Mouse (Mus musculus): ENCODE measurements around the gene B230217C12Rik. TPM values are rescaled to one million over a fixed set of nuclear protein-coding genes. Genes with fewer than 3 reads are reported as not detected.
A peak's percentile ranks its signal among the peaks of the same experiment; 100 is the strongest.

The B230217C12Rik gene
- polyA plus RNA-seq, 1 experiment from 2014 or later, result 15.1 TPM

DNA sequence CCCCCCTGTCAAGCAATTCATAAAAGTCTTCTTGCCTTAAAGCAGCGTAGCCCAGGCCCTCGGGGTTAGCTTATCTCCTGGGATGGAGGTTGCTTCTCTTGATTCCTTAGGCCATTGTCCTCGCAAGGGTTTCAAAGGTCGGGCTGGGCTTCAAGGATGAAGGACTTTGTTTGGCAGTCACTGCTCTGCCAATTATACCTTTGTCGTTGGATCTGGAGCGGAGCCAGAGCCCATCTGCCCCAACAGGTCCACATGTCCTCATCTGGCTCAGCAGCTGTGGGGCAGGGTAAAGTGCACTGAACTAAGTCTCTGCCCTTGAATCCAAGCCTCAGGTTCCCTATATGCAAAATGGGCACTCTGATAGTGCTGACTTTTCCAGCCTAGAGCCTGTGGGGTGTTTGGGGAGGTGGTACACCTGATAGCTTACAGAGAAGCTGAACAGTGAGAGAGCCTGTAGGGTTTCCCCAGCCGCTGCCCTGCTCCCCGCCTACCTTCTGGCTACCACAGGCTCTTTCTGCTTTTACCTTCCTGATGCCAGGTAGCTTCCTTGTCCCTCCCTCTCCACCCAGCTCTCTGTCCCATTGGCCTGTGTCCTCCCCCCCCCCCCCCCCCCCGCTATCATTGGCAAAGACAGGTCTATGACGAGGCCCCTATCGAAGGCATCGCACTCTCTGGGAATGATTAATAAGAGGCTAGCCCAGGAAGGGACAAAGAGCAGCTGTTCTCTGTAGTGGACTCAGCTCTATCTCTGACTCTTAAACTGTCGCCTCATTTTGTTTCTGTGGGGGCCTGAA, 28.8 kb upstream of the B230217C12Rik start:
- WGBS, result 24% methylated on average over 12 of the region's 13 CpGs
- peak; percentile 36 for ATAC-seq (ENCODE audit: low FRiP score)
- Histone ChIP-seq H3K4me2 (peak overlapping the region; percentile 49), H3K4me1 (peaks cover 96% of the 10 kb centered on the region), H3K36me3 (replicated peaks) (peaks cover 46% of the 10 kb centered on the region), H3K9me3 (no peaks in the 10 kb centered on the region), H3K27ac (peak overlapping the region; percentile 93), H3K9ac (peak overlapping the region; percentile 44), H3K4me3 (replicated peaks) (peak overlapping the region; percentile 15; the same call in 1 of the 2 replicates), H3K27me3 (no peaks in the 10 kb centered on the region)

- Histone ChIP-seq H3K36me3 (replicated peaks) (peaks cover 39% of the 10 kb centered on the region), H3K9ac (peak overlapping the region; percentile 44), H3K4me2 (peak overlapping the region; percentile 49), H3K27me3 (no peaks in the 10 kb centered on the region), H3K4me3 (replicated peaks) (peak overlapping the region; percentile 15), H3K27ac (peak overlapping the region; percentile 93), H3K4me1 (peaks cover 98% of the 10 kb centered on the region), H3K9me3 (no peaks in the 10 kb centered on the region)
- WGBS, result 21% methylated on average over 3 of the region's 3 CpGs
- peak; percentile 89 for ATAC-seq (ENCODE audit: low FRiP score)
Observed at GRCm38 (mm10) chr11:97812491-97812921, 28.1 kb upstream of the B230217C12Rik start.

- Histone ChIP-seq H3K4me1 (peaks cover 97% of the 10 kb centered on the region), H3K27me3 (no peaks in the 10 kb centered on the region), H3K36me3 (replicated peaks) (peaks cover 34% of the 10 kb centered on the region), H3K9ac (peak overlapping the region; percentile 44), H3K4me3 (replicated peaks) (peak overlapping the region; percentile 15; the same call in 1 of the 2 replicates), H3K9me3 (no peaks in the 10 kb centered on the region), H3K4me2 (peak overlapping the region; percentile 49), H3K27ac (peak overlapping the region; percentile 93)
- peak; percentile 30; the same call in 1 of the 2 replicates for ATAC-seq (ENCODE audit: low FRiP score)
- 33% methylated on average over 7 of the region's 7 CpGs for WGBS
Observed at GRCm38 (mm10) chr11:97813085-97813484, 27.5 kb upstream of the B230217C12Rik start.

- H3K4me1 ChIP-seq, result peaks cover 97% of the 10 kb centered on the region
- H3K4me2 ChIP-seq, result no peak overlapping the region
- H3K27ac ChIP-seq, result peak overlapping the region; percentile 93
- no peak for ATAC-seq (ENCODE audit: low FRiP score)
- H3K4me3 ChIP-seq (replicated peaks), result no peak overlapping the region
- H3K9ac ChIP-seq, result no peak overlapping the region
- H3K27me3 ChIP-seq, result no peaks in the 10 kb centered on the region
- WGBS, result 86% methylated on average over 17 of the region's 17 CpGs
- peaks cover 25% of the 10 kb centered on the region for H3K36me3 ChIP-seq (replicated peaks)
- H3K9me3 ChIP-seq, result no peaks in the 10 kb centered on the region
Observed at GRCm38 (mm10) chr11:97813746-97814515, 26.6 kb upstream of the B230217C12Rik start.

GRCm38 (mm10) chr11:97815736-97816135, 24.8 kb upstream of the B230217C12Rik start:
- H3K4me3 ChIP-seq (replicated peaks), result no peak overlapping the region
- 72% methylated on average over 11 of the region's 11 CpGs for WGBS
- no peak overlapping the region for H3K4me2 ChIP-seq

GRCm38 (mm10) chr11:97816176-97816575, 24.4 kb upstream of the B230217C12Rik start:
- peak overlapping the region; percentile 27; the same call in 1 of the 2 replicates for H3K27ac ChIP-seq
- H3K9me3 ChIP-seq, result no peaks in the 10 kb centered on the region
- peaks cover 31% of the 10 kb centered on the region for H3K36me3 ChIP-seq (replicated peaks)
- H3K9ac ChIP-seq, result no peak overlapping the region
- no peak overlapping the region for H3K4me2 ChIP-seq
- peaks cover 84% of the 10 kb centered on the region for H3K4me1 ChIP-seq
- H3K4me3 ChIP-seq (replicated peaks), result no peak overlapping the region
- whole genome bisulfite sequencing, result 49% methylated on average over 5 of the region's 5 CpGs
- ATAC-seq (ENCODE audit: low FRiP score), result no peak
- H3K27me3 ChIP-seq, result no peaks in the 10 kb centered on the region

More at GRCm38 (mm10) chr11:97815736-97816135, 24.8 kb upstream of the B230217C12Rik start:
- ATAC-seq (ENCODE audit: low FRiP score), result no peak
- H3K36me3 ChIP-seq (replicated peaks), result peaks cover 26% of the 10 kb centered on the region
- H3K27ac ChIP-seq, result peak overlapping the region; percentile 27
- no peak overlapping the region for H3K9ac ChIP-seq
- H3K27me3 ChIP-seq, result no peaks in the 10 kb centered on the region
- no peaks in the 10 kb centered on the region for H3K9me3 ChIP-seq
- peaks cover 86% of the 10 kb centered on the region for H3K4me1 ChIP-seq

- no peak overlapping the region for H3K9ac ChIP-seq
- no peaks in the 10 kb centered on the region for H3K9me3 ChIP-seq
- 65% methylated on average over 9 of the region's 9 CpGs for WGBS
- peak overlapping the region; percentile 51; the same call in 1 of the 2 replicates for H3K27ac ChIP-seq
- peaks cover 35% of the 10 kb centered on the region for H3K36me3 ChIP-seq (replicated peaks)
- ATAC-seq (ENCODE audit: low FRiP score), result no peak
- H3K27me3 ChIP-seq, result no peaks in the 10 kb centered on the region
- no peak overlapping the region for H3K4me2 ChIP-seq
- H3K4me1 ChIP-seq, result peaks cover 76% of the 10 kb centered on the region
- no peak overlapping the region for H3K4me3 ChIP-seq (replicated peaks)
Observed at GRCm38 (mm10) chr11:97816916-97817315, 23.7 kb upstream of the B230217C12Rik start.

DNA sequence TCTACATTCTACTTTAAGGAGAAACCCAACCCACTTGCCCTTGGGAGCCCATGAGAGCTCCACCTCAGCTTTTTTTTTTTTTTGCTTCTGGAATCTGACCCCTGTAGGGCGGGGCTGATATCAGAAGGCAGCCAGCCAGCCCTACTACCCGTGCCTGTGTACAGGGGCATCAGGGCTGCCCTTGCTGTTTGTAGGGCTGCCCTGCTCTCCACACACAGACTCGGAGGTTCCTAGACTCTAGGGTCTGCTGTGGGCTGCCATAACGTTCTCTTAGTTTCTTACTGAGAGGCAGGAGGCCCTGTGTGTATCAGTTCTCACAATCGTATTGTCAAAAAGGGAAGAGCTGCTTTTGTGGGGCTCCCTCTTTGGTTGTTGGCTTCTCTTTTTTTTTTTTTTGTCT, 23.2 kb upstream of the B230217C12Rik start:
- H3K9ac ChIP-seq, result no peak overlapping the region
- H3K27ac ChIP-seq, result no peak overlapping the region; the same call in 1 of the 2 replicates
- peaks cover 35% of the 10 kb centered on the region for H3K36me3 ChIP-seq (replicated peaks)
- no peak for ATAC-seq (ENCODE audit: low FRiP score)
- peaks cover 72% of the 10 kb centered on the region for H3K4me1 ChIP-seq
- no peaks in the 10 kb centered on the region for H3K9me3 ChIP-seq
- 49% methylated on average over 5 of the region's 5 CpGs for WGBS
- no peak overlapping the region for H3K4me3 ChIP-seq (replicated peaks)
- no peak overlapping the region for H3K4me2 ChIP-seq
- H3K27me3 ChIP-seq, result no peaks in the 10 kb centered on the region

- Histone ChIP-seq H3K4me3 (replicated peaks) (no peak overlapping the region), H3K27me3 (no peaks in the 10 kb centered on the region), H3K9me3 (no peaks in the 10 kb centered on the region), H3K4me2 (peak overlapping the region; percentile 11; the same call in 1 of the 2 replicates), H3K27ac (peak overlapping the region; percentile 73), H3K36me3 (replicated peaks) (peaks cover 35% of the 10 kb centered on the region), H3K4me1 (peaks cover 65% of the 10 kb centered on the region), H3K9ac (peak overlapping the region; percentile 40)
- WGBS, result 26% methylated on average over 6 of the region's 6 CpGs
- 0 out of 2 replicates have a peak, but pooled peaks have one; percentile 10 for ATAC-seq (ENCODE audit: low FRiP score)
Observed at GRCm38 (mm10) chr11:97818003-97818402, 22.6 kb upstream of the B230217C12Rik start.

DNA sequence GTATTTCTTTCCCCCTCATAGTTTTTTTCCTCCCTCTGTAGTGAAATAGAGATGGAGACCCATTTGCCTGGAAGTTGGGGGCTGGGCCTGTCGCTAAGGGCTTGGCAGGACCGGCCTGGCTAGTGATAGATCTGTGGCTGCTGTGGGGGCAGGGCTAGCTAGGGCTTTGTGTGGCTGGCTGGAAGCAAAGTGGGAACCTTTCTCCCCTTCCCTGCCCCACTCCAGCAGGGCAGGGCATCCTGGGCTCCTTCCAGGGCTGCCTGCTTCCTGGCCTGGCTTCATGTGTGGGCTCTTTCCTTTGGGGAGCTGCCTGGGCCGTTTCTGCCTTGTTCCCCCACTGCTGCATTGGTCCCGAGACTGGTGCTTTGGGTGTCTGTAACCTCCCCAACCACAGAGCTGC, 22.0 kb upstream of the B230217C12Rik start:
- Histone ChIP-seq H3K27me3 (no peaks in the 10 kb centered on the region), H3K9ac (peak overlapping the region; percentile 13; the same call in 1 of the 2 replicates), H3K36me3 (replicated peaks) (peaks cover 35% of the 10 kb centered on the region), H3K9me3 (no peaks in the 10 kb centered on the region), H3K4me1 (peaks cover 60% of the 10 kb centered on the region), H3K27ac (peak overlapping the region; percentile 73), H3K4me3 (replicated peaks) (no peak overlapping the region), H3K4me2 (peak overlapping the region; percentile 11; the same call in 1 of the 2 replicates)
- ATAC-seq (ENCODE audit: low FRiP score), result no peak; the same call in 1 of the 2 replicates
- WGBS, result 6% methylated on average over 4 of the region's 4 CpGs

DNA sequence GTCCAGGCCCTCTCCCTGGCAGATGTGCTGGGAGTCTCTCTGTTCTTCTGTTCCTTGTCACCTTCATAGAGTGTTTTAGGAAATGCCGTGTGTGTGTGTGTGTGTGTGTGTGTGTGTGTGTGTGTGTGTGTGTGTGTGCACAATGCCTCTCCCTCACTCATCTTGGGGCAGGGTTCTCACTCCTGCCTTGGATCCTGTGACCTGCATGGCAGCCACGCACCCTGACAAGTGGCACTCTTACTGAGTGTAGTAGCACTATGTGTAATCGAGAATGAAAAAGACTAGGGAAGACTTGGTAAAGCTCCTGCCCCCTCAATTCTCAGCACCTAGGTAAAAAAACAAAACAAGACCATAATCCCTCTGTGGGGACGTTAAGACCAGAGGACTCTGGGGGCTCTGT, 21.5 kb upstream of the B230217C12Rik start:
- no peaks in the 10 kb centered on the region for H3K9me3 ChIP-seq
- no peak overlapping the region for H3K4me2 ChIP-seq
- no peaks in the 10 kb centered on the region for H3K27me3 ChIP-seq
- WGBS, result 43% methylated on average over 4 of the region's 4 CpGs
- H3K4me3 ChIP-seq (replicated peaks), result no peak overlapping the region
- H3K9ac ChIP-seq, result peak overlapping the region; percentile 13; the same call in 1 of the 2 replicates
- ATAC-seq (ENCODE audit: low FRiP score), result no peak
- peaks cover 54% of the 10 kb centered on the region for H3K4me1 ChIP-seq
- peaks cover 30% of the 10 kb centered on the region for H3K36me3 ChIP-seq (replicated peaks)
- peak overlapping the region; percentile 73 for H3K27ac ChIP-seq

DNA sequence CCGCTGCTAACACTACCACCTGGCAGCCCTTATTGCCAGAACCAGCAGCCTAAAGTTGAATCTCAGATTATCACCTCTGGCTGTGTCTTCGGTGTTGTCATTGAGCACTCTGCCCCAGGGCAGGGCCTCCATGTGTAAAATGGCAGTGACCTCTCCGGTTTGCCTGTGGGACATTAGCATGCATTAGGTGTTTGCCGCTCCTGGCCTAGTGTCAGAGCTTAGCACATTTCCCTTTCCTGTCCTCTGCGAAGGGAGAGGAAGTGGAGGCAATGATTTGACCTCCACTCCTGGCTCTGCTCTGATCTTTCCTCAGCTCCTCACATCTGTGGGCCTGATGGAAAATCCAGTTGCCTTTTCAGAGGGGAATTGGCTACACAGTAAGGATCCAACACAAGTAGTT, 20.7 kb upstream of the B230217C12Rik start:
- H3K4me3 ChIP-seq (replicated peaks), result no peak overlapping the region
- no peak overlapping the region for H3K4me2 ChIP-seq
- no peaks in the 10 kb centered on the region for H3K27me3 ChIP-seq
- no peak overlapping the region for H3K27ac ChIP-seq
- H3K9ac ChIP-seq, result no peak overlapping the region
- WGBS, result 90% methylated on average over 5 of the region's 5 CpGs
- H3K36me3 ChIP-seq (replicated peaks), result peaks cover 35% of the 10 kb centered on the region
- H3K4me1 ChIP-seq, result peaks cover 47% of the 10 kb centered on the region
- no peaks in the 10 kb centered on the region for H3K9me3 ChIP-seq
- ATAC-seq (ENCODE audit: low FRiP score), result no peak

Measured in forebrain, embryonic 12.5 days (tissue).